Mouse (Mus musculus): ENCODE measurements around the gene Hal. TPM values are rescaled to one million over a fixed set of nuclear protein-coding genes. Genes with fewer than 3 reads are reported as not detected.

The Hal gene
- total RNA-seq, 1 experiment from 2014 or later, result 0.35 TPM

- ATAC-seq (ENCODE audit: extremely low read depth, insufficient number of reproducible peaks, low FRiP score, poor library complexity, severe bottlenecking), result no peak
Measured at GRCm38 (mm10) chr10:93509532-93510153, 21.1 kb downstream of the Hal start.

- ATAC-seq (ENCODE audit: extremely low read depth, insufficient number of reproducible peaks, low FRiP score, poor library complexity, severe bottlenecking), result no peak
Measured at GRCm38 (mm10) chr10:93515419-93515818, 26.9 kb downstream of the Hal start.

- no peak for ATAC-seq (ENCODE audit: extremely low read depth, insufficient number of reproducible peaks, low FRiP score, poor library complexity, severe bottlenecking)
Measured at GRCm38 (mm10) chr10:93515927-93516326, 27.4 kb downstream of the Hal start.

- no peak for ATAC-seq (ENCODE audit: extremely low read depth, insufficient number of reproducible peaks, low FRiP score, poor library complexity, severe bottlenecking)
Measured at GRCm38 (mm10) chr10:93517754-93518153, 29.2 kb downstream of the Hal start.

- no peak for ATAC-seq (ENCODE audit: extremely low read depth, insufficient number of reproducible peaks, low FRiP score, poor library complexity, severe bottlenecking)
Measured at GRCm38 (mm10) chr10:93518186-93518585, 29.6 kb downstream of the Hal start.

- no peak for ATAC-seq (ENCODE audit: extremely low read depth, insufficient number of reproducible peaks, low FRiP score, poor library complexity, severe bottlenecking)
Measured at GRCm38 (mm10) chr10:93518620-93519019, 30.1 kb downstream of the Hal start.

GRCm38 (mm10) chr10:93519159-93519558, 30.6 kb downstream of the Hal start:
- ATAC-seq (ENCODE audit: extremely low read depth, insufficient number of reproducible peaks, low FRiP score, poor library complexity, severe bottlenecking), result no peak

GRCm38 (mm10) chr10:93519756-93520155, 31.2 kb downstream of the Hal start:
- no peak for ATAC-seq (ENCODE audit: extremely low read depth, insufficient number of reproducible peaks, low FRiP score, poor library complexity, severe bottlenecking)

- no peak for ATAC-seq (ENCODE audit: extremely low read depth, insufficient number of reproducible peaks, low FRiP score, poor library complexity, severe bottlenecking)
Measured at GRCm38 (mm10) chr10:93520994-93521393, 32.4 kb downstream of the Hal start.

GRCm38 (mm10) chr10:93525329-93525728, 36.8 kb downstream of the Hal start:
- ATAC-seq (ENCODE audit: extremely low read depth, insufficient number of reproducible peaks, low FRiP score, poor library complexity, severe bottlenecking), result no peak

- ATAC-seq (ENCODE audit: extremely low read depth, insufficient number of reproducible peaks, low FRiP score, poor library complexity, severe bottlenecking), result no peak
Measured at GRCm38 (mm10) chr10:93538287-93538686, 49.7 kb downstream of the Hal start.

- ATAC-seq (ENCODE audit: extremely low read depth, insufficient number of reproducible peaks, low FRiP score, poor library complexity, severe bottlenecking), result no peak
Measured at GRCm38 (mm10) chr10:93538818-93539217, 50.2 kb downstream of the Hal start.

- peak; percentile 86 for ATAC-seq (ENCODE audit: extremely low read depth, insufficient number of reproducible peaks, low FRiP score, poor library complexity, severe bottlenecking)
Measured at GRCm38 (mm10) chr10:93539775-93540430, 51.3 kb downstream of the Hal start, which contains the start of gene Amdhd1. TSS of gene Amdhd1 (minus strand) at chr10:93540033.

GRCm38 (mm10) chr10:93540431-93541210, 52.1 kb downstream of the Hal start, which contains the start of gene Ccdc38:
TSS of gene Ccdc38 (plus strand) at chr10:93540632.
- ATAC-seq (ENCODE audit: extremely low read depth, insufficient number of reproducible peaks, low FRiP score, poor library complexity, severe bottlenecking), result peak; percentile 10; the same call in 1 of the 2 replicates

GRCm38 (mm10) chr10:93541585-93541984, 53.0 kb downstream of the Hal start:
- peak; percentile 27; the same call in 1 of the 2 replicates for ATAC-seq (ENCODE audit: extremely low read depth, insufficient number of reproducible peaks, low FRiP score, poor library complexity, severe bottlenecking)

- ATAC-seq (ENCODE audit: extremely low read depth, insufficient number of reproducible peaks, low FRiP score, poor library complexity, severe bottlenecking), result no peak
Measured at GRCm38 (mm10) chr10:93542356-93542755, 53.8 kb downstream of the Hal start.

GRCm38 (mm10) chr10:93543176-93543575, 54.6 kb downstream of the Hal start:
- ATAC-seq (ENCODE audit: extremely low read depth, insufficient number of reproducible peaks, low FRiP score, poor library complexity, severe bottlenecking), result no peak

GRCm38 (mm10) chr10:93544172-93544571, 55.6 kb downstream of the Hal start:
- ATAC-seq (ENCODE audit: extremely low read depth, insufficient number of reproducible peaks, low FRiP score, poor library complexity, severe bottlenecking), result no peak

- no peak for ATAC-seq (ENCODE audit: extremely low read depth, insufficient number of reproducible peaks, low FRiP score, poor library complexity, severe bottlenecking)
Measured at GRCm38 (mm10) chr10:93547741-93548270, 59.2 kb downstream of the Hal start.

Measured in neutrophil, adult 5-6 weeks (primary cell).